Mouse (Mus musculus): ENCODE data around the gene Ints13.

GRCm38 (mm10) chr6:146616670-146617069 is 39.0 kb upstream of the Ints13 start:
- TF ChIP-seq CTCF (IDR thresholded peaks at IDR 0.05; ENCODE audit: extremely low read depth, insufficient read depth, insufficient read length, insufficient replicate concordance) (no peak), POLR2A (IDR thresholded peaks at IDR 0.05; ENCODE audit: low read depth, low read length) (no peak)
